Mouse (Mus musculus): Measurements from ENCODE around the gene Amz1.

DNA sequence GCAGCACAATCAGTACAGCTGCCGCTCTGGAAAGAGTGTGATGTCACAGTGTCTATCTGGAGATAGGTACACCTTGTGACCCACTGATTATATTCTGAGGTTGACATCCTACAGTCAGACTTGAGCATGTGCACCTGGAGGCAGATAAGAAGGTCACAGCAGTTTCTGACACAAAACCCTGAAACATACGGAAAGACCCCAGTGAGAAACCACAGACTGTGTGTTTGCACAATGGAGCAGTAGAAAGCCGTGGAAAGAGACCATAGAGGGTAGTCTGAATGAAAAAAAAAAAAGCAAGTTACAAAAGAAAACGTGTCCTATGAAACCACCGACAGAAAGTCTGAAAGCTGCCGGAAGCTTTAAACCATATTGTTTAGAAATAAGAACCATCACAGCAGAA, 60.4 kb downstream of the Amz1 start:
- TF ChIP-seq CTCF (IDR thresholded peaks at IDR 0.05; ENCODE audit: insufficient read depth, low read length): no peak
- TF ChIP-seq POLR2A (IDR thresholded peaks at IDR 0.05; ENCODE audit: borderline replicate concordance, extremely low read depth, low read depth, low read length): no peak
